Mouse (Mus musculus): ENCODE results near the gene Gm45783.
"Not testable (repeated sequence)": the region's sequence is repeated elsewhere in the genome, so short reads cannot be mapped to it uniquely, and the experiment has no call there.

GRCm38 (mm10) chr7:7399603-7400002 lies 25.2 kb upstream of the Gm45783 start, which contains the start of gene Vmn2r31:
- TF ChIP-seq CTCF (conservative IDR thresholded peaks at IDR 0.05; ENCODE audit: low read length); NANOG (IDR thresholded peaks at IDR 0.05; ENCODE audit: borderline replicate concordance, low read length); POU5F1 (IDR thresholded peaks at IDR 0.05; ENCODE audit: borderline replicate concordance, low read length): not testable (repeated sequence)

Measured in E14TG2a.4 (cell line).